Mouse (Mus musculus): ENCODE measurements around the gene Abcd1.

GRCm38 (mm10) chrX:73738155-73738554 is 21.8 kb downstream of the Abcd1 start:
- TF ChIP-seq GATA1 (IDR thresholded peaks at IDR 0.05; ENCODE audit: borderline replicate concordance, low read length) (no peak), FLI1 (IDR thresholded peaks at IDR 0.05; ENCODE audit: low read length) (no peak)
